Mouse (Mus musculus): ENCODE data around the gene Magoh.

The Magoh gene

GRCm38 (mm10) chr4:107889731-107890432 is 10.3 kb downstream of the Magoh start, which contains the start of gene 0610037L13Rik:
Gene 0610037L13Rik (plus strand): TSS chr4:107889813.
- peak; percentile 100 for DNase-seq (ENCODE audit: low read depth, low spot score)

GRCm38 (mm10) chr4:107892663-107893062 is 13.1 kb downstream of the Magoh start:
- peak; percentile 38 for DNase-seq (ENCODE audit: low read depth, low spot score)

- DNase-seq (ENCODE audit: low read depth, low spot score) = no peak
These were observed 19.8 kb downstream of the Magoh start for GRCm38 (mm10) chr4:107899211-107899927.

GRCm38 (mm10) chr4:107900206-107900605 is 20.7 kb downstream of the Magoh start:
- DNase-seq (ENCODE audit: low read depth, low spot score) = no peak

- DNase-seq (ENCODE audit: low read depth, low spot score) = no peak
These were observed 24.7 kb downstream of the Magoh start for GRCm38 (mm10) chr4:107904252-107904651.

GRCm38 (mm10) chr4:107906561-107906960 is 27.0 kb downstream of the Magoh start:
- no peak for DNase-seq (ENCODE audit: low read depth, low spot score)

- DNase-seq (ENCODE audit: low read depth, low spot score) = no peak
These were observed 30.5 kb downstream of the Magoh start for GRCm38 (mm10) chr4:107910020-107910419.

GRCm38 (mm10) chr4:107920336-107920735 is 40.8 kb downstream of the Magoh start:
- DNase-seq (ENCODE audit: low read depth, low spot score) = no peak

- no peak for DNase-seq (ENCODE audit: low read depth, low spot score)
These were observed 41.7 kb downstream of the Magoh start for GRCm38 (mm10) chr4:107921152-107921695.

- DNase-seq (ENCODE audit: low read depth, low spot score) = no peak
These were observed 42.4 kb downstream of the Magoh start for GRCm38 (mm10) chr4:107921952-107922351.

- DNase-seq (ENCODE audit: low read depth, low spot score) = peak; percentile 90
These were observed 43.7 kb downstream of the Magoh start, which contains the start of gene Cpt2 for GRCm38 (mm10) chr4:107923145-107923802. Gene Cpt2 (minus strand): TSS chr4:107923610.

- no peak for DNase-seq (ENCODE audit: low read depth, low spot score)
These were observed 44.2 kb downstream of the Magoh start for GRCm38 (mm10) chr4:107923803-107924194.

- no peak for DNase-seq (ENCODE audit: low read depth, low spot score)
These were observed 48.7 kb downstream of the Magoh start for GRCm38 (mm10) chr4:107928269-107928668.

- no peak for DNase-seq (ENCODE audit: low read depth, low spot score)
These were observed 49.2 kb downstream of the Magoh start for GRCm38 (mm10) chr4:107928726-107929125.

- DNase-seq (ENCODE audit: low read depth, low spot score) = no peak
These were observed 51.9 kb downstream of the Magoh start for GRCm38 (mm10) chr4:107931453-107931852.

GRCm38 (mm10) chr4:107933239-107933638 is 53.7 kb downstream of the Magoh start:
- no peak for DNase-seq (ENCODE audit: low read depth, low spot score)

GRCm38 (mm10) chr4:107935254-107935653 is 55.7 kb downstream of the Magoh start:
- DNase-seq (ENCODE audit: low read depth, low spot score) = no peak

Data from brain, adult 2 months (tissue).